Mouse (Mus musculus) cerebellum, adult 8-10 months (tissue): ENCODE measurements around the gene Pnpla5.
"Not testable (repeated sequence)": the region's sequence is repeated elsewhere in the genome, so short reads cannot be mapped to it uniquely, and the experiment has no call there.

ENCODE experiments used
- DNase-seq: peaks from one replicate; pipeline ENCODE4 v3.0.0; 2022

Gene Pnpla5

GRCm38 (mm10) chr15:84115727-84116126, 7.2 kb downstream of the Pnpla5 start:
- DNase-seq: no peak

DNA sequence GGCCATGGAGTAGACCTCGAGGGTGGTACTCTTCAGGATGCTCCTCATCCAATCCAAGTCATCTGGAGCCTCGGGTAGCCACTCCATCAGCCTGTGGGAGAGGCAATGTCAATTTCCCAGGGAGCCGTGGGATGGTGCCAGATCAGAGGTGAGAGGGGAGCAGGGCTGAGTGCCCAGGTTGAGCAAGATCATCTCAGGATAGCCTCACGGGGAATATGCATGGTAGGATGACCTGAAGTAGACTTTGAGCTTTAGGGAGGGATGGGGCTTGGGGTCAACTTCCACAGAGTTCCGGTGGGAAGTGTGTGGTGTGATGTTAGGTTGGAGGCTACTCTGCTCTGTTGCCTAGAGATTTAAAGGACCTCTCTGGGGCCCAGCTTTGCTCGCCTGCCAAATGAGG, 9.1 kb downstream of the Pnpla5 start:
- no peak for DNase-seq

- no peak for DNase-seq
These were observed 14.1 kb downstream of the Pnpla5 start for GRCm38 (mm10) chr15:84108899-84109298.

DNA sequence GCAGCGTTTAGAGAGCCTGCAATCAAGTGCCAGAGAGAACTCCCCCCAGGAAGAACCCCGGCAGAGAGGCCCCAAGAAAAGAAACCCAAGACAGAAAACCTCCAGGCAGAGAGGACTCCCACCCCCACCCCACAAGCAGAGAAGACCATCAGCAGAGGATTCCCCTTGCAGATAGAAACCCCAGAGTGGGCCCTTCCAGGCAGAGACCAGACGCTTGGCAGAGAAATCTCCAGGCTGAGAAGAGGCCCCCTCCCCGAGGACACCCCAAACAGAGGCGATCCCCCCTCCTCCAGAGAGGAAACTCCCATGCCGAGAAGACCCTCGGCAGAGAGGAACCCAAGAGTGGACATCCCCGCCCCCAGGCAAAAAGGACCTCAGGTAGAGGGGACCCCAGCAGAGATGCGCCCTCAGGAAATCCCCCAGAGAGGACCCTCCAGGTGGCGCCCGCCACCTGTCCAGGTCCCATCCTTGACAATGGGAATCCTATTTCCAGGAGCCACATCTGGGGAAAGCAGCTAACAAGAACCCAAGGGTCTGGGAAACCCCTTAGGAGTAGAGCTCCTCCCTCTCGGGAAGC, 17.0 kb downstream of the Pnpla5 start:
- DNase-seq: peak; percentile 32

DNA sequence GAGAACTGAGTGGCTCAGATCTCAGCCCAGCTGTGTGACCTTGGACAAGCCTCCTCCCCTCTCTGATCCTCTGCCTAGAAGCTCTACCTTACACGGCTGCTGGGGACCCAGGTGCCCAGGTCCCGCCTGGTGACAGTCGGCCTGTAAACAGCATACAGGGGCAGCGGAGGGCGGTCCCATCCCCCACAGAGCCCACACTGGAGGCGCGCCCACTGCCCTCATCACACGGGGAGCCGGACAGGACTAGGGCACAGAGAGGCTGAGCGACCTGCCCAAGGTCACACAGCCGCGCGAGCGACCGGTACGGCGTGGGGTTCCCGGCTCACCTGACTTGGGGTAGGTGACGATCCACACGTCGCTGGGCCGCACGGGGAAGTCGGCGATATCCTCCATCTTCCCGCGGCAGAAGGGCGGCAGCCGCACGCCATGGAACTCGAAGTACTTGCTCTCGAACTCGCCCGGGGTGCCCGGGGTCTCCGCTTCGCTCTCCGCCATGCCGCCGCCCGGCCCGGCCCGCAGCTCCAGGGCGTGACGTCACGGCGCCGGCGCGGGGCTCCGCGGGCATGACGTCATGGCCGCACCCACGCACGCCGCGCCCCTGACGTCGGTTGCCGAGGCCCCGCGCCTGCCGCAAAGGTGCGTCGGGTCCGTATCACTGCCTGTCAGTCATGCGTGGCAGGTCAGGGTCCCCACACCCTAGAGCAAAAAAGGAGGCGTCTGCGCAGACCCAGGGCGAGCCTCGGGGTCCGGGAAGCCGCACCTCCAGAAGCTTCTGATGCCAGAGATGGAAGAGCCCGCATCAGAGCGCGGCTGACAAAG, 17.7 kb downstream of the Pnpla5 start, which contains the start of gene Sult4a1:
Gene Sult4a1, minus strand, starts transcription at position 650 of the 819 bp plus-strand sequence.
- peak; percentile 78 for DNase-seq

DNA sequence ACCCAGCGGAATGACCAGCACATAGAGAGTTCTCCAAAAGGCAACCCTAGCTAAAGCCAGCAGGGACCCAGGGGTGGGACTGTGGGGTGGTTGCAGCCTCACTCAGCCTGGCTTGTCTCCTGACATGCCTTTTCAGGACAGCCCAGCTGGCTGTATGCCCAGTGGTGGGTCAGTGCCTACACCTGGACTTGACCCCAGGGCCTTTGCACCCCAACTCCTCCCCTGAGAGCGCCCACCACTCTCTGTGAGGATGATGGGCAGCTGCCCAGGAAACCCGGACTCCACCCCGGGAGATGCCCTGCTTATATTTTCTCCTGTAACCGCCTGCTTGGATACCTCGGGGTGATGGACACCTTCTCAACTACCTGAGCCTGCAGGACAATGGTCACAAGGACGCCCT, 18.3 kb downstream of the Pnpla5 start:
- peak; percentile 31 for DNase-seq

DNA sequence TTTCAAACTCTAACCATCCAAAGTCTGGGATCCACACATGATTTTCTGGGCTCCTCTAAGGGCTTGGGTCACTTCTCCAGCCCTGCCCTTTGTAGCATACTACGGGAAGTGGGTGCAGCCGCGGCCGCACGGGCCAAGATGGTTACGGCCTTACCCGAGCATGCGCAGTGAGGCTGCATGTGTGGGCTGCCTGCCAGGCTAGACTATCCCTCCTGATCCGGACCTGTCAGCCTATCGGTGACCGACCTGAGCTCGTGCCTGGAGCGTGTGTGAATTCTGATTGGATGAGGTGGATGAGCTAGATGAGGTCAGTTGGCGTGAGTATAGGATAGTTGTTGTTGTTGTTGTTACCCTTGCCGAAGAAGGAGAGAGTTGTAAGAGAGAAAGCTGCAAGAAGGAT, 25.4 kb downstream of the Pnpla5 start:
- DNase-seq: not testable (repeated sequence)

- DNase-seq: peak; percentile 74
These were observed 26.9 kb downstream of the Pnpla5 start for GRCm38 (mm10) chr15:84096051-84096450.

DNA sequence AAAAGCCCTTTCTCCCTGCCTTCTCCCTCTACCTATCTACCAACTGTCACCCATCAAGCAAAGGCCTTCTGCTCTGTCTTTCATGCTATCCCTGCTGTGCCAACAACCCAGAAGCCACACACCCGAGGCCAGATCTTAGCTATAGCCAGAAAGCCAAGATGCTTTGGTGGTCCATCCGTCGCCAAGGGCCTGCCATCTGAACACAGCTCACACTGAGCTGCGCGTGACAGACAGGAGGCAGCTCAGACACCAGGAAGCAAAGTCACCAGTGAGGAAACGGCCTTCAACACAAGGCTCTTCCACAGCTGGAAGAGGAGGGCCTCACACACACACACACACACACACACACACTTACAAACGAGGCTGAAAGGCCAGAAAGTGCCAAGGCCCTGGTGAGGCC, 28.1 kb downstream of the Pnpla5 start:
- DNase-seq: no peak

- no peak for DNase-seq
These were observed 36.2 kb downstream of the Pnpla5 start for GRCm38 (mm10) chr15:84086775-84087174.

DNA sequence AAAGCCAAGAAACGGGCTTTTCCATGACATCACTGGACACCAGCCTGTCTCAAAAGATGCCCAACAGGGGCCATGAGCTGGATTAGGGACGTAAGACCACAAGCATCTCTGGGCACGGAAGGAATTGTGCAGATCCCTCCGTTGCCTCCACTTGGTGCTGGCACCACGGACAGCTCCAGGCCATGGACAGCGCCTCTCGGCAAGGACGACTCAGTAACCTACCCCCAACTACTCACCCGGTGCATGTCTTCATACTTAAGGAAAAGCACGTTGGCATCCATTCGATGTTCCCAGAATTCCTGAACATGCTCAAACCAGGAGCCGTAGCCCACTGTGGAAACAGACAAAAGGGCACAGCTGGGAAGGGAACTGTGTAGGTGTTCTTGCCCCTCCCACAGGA, 36.6 kb downstream of the Pnpla5 start:
- no peak for DNase-seq

- DNase-seq: no peak
These were observed 42.9 kb downstream of the Pnpla5 start for GRCm38 (mm10) chr15:84080069-84080468.

DNA sequence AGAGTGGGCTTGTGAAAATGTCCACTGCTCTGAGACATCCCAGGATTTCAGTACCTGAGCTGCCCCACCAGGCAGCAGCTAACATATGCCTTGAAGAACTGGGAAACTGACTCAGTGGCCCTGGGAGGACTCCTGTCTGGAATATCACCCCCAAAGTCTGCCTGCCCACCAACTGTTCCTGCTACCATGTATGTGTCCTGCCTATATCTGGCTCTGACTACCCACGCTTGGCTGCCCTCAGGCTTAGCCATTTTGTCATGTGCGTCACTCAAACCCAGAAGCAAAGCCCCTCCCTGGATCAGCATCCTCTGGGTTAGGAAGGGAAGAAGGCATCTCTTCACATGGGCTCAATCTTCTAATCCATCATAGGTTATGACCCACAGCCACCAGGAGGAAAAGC, 43.5 kb downstream of the Pnpla5 start:
- no peak for DNase-seq

DNA sequence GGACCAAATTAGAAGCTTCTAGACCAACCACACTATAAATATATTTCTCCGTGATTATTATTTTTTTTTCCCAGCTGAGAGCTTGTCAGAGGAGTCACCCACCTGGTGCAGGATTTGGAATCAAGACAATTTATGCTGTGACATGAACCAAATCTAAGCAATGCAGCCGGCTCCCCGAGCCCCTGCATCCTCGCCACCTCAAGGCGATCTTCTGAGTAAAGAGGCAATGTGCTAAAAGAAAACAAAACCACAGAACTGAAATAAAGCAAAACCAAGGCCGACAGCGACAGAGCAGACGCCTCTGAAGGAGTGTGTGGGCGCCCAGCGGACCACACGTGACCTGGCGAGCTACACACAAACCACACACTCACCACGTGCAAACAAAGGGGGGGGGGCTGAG, 44.3 kb downstream of the Pnpla5 start:
- no peak for DNase-seq

GRCm38 (mm10) chr15:84077151-84077550, 45.8 kb downstream of the Pnpla5 start:
- no peak for DNase-seq

GRCm38 (mm10) chr15:84074705-84075185, 48.2 kb downstream of the Pnpla5 start:
- no peak for DNase-seq

- DNase-seq: peak; percentile 76
These were observed 48.9 kb downstream of the Pnpla5 start for GRCm38 (mm10) chr15:84073911-84074704.

DNA sequence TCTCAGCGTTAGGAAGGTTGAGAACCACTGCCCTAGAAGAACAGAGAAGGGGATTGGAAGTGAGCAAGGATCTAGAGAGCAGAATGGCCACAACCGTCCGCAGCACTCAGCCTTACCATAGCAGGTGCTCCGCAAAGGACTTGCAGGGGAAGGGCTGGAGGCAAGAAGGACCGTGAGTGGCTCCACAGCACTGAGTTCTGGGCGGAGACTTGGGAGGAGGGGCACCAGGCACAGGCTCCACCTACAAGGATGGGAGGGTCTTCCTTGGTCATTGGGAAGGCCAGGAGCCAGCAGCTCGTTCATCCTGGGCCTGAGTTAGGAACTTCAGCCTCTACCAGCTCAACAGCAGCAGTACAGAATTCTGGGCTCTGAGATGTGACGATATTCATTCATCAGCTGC, 49.9 kb downstream of the Pnpla5 start:
- no peak for DNase-seq

GRCm38 (mm10) chr15:84072226-84072625, 50.7 kb downstream of the Pnpla5 start:
- DNase-seq: peak; percentile 71

DNA sequence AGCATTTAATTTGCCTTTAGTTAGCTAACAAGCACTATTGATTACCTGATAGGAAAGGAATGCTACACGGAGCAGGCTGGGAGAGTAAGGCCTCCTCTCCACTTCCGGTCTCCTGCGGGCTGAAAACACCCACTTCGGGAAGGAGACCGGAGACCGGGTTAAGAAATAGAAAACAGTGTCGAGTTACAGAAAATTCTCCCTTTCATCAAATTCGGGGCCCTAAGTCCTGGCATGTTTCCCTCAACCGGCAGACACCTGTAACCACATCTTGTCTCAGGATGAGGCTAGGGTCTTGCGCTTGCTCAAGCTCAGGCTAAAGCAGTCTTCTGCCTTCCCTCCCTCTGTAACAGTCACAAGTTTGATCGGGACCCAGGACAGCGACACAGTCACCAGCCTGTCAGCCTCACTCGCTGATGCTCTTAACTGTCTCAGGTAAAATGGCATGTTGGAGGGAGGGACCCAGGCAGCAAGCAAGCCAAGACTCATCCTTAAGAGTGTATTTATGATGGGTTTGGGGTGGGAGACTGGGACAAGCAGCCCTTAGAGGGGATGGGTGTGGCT, 52.8 kb downstream of the Pnpla5 start:
- DNase-seq: no peak

GRCm38 (mm10) chr15:84069455-84070050, 53.4 kb downstream of the Pnpla5 start:
- no peak for DNase-seq

GRCm38 (mm10) chr15:84065701-84066100, 57.3 kb downstream of the Pnpla5 start:
- DNase-seq: no peak

DNA sequence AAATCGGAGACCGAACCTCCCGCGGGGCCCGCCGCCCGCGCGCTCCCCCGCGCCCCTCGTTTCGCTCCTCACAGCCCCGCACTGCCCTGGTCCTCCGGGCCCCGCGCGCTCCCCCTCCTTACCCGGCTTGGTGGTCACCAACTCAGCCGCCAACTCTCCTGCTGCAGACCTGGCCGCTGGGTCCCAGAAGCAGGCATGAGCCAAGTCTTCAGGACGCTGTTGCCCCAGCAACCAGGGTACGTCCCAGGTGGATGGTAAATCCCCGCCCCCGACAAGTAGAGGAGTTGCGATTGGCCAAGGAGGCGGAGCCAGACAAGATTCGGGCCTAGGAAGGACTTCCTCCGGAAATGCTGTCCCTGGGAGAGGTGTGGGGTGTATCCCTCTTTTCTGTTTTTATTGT, 57.8 kb downstream of the Pnpla5 start, which contains the start of gene Efcab6:
Gene Efcab6, minus strand, starts transcription at position 240 of the 400 bp plus-strand sequence.
- no peak for DNase-seq
